Mouse (Mus musculus) layer of hippocampus, postnatal 14 days (tissue): ENCODE results near the gene Sez6l. TPM values are rescaled to one million over a fixed set of nuclear protein-coding genes. Genes with fewer than 3 reads are reported as not detected.

Experiments used
- DNase-seq, 2 experiments: peaks; one replicate each; pipeline ENCODE4 v3.0.0; 2021 to 2022; ENCODE audit warnings: low spot score in 2 of 2, mixed read lengths in 1 of 2
- total RNA-seq, 2 experiments: library from RNA; stranded (reverse); gene quantifications; 2 replicates each; pipeline ENCODE4 v1.2.3; 2021

Sez6l gene
- total RNA-seq, 2 experiments from 2014 or later = 202 to 218 TPM

DNA sequence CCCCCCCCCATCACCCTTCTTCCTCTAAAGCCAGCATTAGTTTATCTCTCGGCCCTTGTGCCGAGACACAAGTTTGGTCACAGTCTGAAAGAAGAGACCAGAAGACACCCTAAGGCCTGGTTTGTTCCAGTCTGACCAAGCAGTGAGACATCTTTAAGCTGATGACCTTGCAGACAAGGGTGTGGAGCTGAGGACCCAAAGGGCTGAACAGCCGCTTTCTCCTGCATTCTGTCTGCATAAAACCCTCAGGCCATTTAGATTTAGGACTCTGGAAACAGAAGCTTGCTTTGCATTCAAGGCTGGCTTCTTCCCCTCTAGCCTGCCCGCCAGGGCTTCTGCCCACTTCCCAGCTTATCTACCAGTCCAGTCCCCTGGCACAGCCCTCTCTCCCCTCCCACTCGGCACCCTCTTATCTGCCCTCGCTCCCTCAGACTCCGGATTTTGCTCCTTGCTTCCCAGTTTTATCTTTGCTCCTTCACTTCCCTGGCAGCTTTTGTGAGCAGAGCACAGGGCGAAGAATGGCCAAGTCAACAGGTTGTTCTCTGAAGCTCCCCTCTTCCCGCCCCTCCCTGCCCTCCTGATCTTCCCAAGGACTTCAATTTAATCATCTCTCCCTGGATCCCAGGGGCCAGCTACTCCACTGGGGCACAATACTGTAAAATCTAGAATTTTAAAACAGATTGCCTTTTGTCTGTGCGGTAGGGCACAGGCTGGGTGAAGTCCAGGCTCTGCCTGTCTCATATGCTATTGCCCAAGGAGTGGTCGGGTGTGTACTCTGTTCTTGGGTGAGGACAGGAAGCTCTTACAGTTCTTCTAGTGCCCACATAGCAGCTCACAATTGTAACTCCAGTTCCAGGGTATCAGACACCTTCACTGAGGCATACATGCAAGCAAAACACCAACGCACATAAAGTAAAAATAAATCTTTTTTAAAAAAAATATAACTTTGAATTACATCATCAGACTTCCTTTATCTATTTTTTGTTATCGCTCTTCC, 77.8 kb downstream of the Sez6l start:
- no peak for DNase-seq

DNA sequence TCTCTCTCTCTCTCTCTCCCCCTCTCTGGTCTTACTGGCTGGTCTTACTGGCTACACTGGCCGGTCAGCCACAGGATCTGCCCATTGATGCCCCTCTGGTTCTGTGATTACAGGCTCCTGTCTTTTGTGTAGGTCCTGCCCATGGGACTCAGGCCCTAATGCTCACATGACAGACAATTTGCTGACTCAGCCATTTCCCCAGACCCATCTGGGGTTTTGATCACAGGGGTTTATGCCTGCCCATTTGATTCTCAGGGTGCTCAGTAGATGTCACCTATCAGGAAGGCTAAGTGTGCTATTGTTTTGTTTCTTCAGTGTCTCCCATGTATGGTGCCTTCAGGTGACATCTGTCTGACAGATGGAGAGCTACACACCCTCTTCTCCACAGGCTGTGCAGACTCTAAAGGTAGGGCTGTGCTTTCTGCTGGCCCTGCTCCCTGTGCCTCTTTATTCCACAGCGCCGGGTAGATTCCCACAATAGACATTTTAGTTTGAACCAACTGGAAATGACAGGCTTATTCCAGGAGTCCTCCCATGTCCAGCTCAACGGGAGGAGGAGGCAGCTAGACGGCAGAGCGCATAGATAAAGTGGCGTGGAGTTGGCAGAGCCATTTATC, 80.1 kb downstream of the Sez6l start:
- no peak for DNase-seq

DNA sequence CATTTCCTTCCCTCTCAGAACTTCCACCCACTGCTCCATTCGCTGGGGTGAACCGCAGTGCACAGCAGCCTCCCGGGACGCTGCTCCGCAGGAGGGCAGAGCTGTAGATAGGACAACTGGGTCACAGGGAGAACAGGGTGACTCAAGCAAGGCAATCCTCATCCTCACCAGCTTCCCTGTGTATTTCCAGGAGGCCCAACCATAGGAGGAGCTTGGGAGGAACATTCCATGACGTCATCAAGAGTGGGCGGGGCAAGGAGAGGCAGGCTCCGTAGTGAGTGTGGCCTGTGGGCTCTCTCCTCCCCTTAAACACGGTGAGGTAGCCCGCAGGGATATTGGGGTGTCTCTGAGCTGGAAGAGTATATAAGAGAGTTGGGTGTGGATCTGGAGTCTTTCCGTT, 83.5 kb downstream of the Sez6l start:
- no peak for DNase-seq

DNA sequence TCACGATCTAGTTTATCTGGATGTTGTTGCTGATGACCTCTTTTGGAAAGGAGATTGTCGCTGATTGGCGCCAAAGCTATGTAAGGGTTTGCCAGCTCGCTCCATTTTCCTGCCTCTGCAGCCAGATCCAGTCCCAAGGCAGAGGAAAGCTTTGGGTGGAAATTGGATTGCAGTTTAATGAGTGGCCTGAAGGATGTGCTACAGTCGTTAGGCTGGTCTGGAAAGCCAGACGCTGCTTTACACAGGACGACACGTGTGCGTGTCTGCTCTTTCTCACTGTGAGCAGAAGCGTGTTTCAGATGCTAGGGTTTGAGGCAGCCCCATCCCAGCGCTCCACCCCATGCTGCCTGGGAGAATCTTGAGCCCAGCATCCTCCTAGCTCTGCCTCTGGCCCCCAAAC, 85.5 kb downstream of the Sez6l start:
- DNase-seq = no peak

DNA sequence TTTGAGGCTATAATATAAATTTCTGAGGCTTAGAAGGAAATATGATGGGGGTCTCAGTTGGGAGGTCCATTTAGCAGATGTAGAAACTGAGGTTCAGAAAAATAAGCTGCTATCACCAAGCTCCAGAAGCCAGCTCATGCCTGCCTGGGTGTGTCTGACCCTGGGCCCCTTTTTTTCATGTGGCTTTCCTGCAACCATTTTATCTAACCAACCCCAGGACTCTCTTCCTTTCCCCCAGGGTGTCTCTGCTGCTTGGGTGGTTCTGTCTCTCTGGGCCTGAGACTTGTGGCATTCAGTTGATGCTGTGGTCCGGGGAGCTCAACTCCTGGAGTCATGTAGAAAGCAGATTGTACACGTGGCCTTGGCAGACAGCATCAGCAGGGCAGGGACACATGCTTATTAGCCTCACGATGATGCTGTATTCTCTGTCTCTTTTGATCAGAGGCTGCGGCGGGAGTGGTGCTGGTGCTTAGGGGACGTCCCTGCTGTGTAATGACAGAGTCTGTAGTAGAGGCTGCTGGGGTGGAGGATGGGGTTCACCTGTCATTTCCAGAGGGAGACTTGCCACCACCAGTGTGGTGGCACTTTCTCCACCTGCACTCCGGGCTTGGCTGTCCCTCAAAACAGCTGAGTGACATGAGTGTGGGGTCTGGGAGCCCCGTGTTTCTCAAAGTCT, 88.7 kb downstream of the Sez6l start:
- DNase-seq = no peak

DNA sequence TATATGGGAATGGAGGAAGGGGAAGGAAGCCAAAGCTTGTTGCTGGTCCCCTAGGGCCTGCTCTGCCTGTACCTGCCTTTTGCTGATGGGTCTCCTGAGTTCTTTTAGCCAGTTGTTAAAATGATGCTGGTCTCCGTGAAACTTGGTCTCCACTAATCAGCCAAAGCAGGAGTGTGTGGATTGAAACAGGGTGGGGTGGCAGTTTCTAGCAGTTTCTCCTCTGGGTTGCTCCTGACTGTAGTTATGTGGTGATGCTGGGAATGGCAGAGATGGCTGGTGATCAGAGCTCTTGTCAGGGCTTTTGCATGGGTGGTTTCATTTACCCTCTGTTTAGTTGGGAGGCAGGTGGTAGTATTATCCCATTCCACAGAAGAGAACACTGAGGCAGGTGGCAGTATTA, 89.5 kb downstream of the Sez6l start:
- no peak for DNase-seq

DNA sequence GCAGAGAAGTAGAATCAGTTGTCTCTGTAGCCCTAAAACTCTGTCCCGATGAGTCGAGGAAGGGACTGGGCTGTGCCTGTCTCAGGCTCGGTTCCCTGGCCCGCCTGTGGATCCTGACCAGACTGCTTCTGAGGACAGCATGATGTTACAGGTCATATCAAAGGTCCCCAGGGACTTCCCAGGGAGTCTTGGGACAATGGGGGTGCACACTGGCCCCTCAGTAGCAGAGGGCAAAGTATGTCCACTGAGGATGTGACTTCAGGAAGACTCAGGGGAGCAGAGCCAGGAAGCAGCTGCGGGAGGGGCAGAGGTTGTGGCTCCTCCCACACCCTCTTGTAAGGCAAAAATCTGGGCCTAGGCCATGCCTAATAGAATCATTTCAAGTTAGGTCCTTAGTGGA, 90.6 kb downstream of the Sez6l start:
- DNase-seq = no peak

DNA sequence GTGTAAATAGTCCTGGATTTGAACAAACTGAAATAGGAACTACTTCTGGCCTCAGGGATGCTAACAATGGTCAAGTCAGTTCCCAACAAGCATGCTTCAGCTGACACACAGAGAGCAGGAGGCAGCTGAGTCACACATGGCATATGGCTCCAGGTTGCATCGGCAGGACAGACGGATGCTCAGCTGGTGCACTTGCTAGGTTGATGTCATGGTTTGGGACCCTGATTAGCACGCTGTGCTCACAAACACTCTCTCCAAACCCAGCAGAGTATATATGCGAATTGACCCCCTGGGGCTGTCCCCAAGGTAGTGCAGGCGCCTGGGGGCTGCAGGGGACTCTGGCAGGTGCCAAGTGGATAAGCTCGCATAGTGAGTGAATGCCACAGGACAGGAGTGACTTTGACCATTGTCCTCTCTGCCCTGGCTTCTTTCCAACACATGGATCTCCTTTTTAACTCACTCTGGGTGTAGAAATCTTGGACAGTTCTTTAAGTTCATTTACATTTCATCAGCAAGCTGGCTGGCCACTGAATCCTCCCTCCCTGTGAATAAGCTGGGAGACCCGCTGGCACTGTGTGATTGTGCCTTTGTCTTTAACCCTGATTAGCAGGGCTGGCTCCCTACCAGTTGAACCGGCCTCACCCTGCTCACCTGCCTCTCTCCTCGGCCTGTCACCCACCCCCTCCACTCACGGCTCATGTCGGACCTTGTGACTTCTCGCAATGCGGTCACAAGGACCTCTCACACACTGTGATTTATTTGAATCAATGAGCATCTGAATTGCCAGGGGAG, 91.9 kb downstream of the Sez6l start:
- DNase-seq = peak in 1 of 2 experiments; percentile 35

DNA sequence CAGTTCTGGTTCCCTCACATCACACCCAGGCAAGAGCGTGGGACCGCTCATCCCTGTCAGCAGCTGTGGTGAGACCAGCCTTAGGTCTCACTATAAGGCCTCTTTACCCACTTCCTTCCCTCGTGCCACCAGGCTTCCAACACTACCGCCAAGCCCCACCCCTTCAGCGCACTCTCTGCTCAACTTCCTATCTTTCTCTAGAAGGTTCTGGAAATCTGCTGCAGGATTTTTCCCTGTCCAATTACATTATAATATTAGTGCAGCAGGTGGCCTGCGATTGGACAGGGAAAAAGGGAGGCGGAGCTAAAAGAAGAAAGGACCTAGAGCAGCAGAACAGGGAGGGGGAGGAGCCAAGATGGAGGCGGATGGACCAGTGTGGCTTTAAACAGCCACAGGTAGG, 94.0 kb downstream of the Sez6l start:
- DNase-seq = no peak

DNA sequence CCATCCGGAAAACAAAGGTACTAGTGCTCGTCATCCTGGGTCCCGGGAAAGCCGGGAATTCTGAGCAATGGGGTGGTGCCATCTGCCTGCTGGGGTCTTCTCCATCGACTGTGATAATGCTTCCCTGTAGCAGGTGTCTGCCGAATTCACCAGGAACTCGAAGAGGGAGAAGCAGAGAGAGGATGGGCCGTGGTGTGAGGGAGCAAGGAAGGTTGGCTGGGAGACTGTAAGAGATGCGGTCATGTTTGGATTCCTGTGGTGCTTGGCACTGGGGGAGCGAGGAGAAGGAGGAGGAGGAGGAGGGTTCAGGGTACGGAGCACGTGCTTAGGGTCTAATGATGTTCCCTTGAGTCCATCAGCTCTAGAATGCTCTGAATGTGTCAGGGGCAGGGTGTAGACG, 94.4 kb downstream of the Sez6l start:
- DNase-seq = no peak

DNA sequence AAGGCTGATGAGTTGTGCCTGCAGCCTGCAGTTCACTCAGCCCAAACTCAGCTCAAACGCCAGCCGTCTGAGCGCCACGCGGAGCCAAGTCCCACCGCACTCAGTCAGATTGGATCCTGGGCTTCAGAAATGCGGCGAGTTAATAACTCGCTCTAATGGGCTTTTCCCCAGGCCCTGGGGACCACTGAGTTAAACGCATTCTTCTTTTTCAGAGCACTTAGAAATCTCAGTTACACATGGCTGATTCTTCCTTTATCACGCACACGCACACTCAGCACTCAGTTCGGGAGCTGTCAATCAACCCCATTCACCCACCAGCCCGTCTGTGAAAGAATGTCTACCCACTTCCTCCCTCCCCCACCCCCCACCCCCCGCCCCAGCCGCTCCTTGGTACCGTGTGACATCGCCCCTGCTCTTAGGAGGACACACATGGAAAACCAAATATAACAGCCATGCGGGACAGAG, 95.0 kb downstream of the Sez6l start:
- DNase-seq = no peak

DNA sequence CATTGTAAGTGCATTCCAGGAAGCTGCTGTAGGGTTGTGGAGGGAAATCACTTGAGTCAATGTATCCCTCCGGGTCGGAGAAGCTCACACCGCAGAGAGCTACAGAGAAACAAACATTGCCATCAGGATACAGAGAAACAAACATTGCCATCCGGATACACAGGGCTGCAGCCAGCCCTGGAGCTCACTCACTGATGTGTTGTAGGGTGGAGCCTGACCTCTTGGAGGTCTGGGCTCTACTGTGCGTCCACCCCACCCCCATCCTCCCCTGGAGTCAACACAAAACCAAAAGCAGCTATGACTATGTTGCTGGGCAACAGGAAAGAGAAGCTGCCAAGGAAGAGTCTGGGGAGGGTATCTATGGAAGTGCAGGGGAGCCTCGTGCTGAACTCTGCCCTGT, 103.5 kb downstream of the Sez6l start:
- no peak for DNase-seq

DNA sequence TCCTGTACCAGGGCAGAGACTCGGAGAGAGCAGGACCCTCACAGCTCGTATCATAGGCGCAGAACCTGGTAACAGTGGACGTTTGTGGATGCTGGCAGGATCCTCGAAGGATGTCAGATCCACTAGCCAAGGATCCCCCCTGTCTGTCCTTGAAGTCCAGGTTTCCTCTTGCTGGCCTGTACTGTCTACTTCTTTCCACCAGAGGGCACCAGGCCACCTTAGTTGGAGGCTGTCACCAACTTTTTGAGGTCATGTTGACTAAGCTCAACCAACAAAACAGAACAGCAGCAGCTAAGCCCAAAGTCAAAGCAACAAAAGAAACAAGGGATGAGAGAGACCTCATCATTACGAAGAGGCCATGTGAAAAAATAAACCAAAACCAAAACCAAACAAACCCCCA, 106.8 kb downstream of the Sez6l start:
- DNase-seq = peak in 1 of 2 experiments; percentile 55

DNA sequence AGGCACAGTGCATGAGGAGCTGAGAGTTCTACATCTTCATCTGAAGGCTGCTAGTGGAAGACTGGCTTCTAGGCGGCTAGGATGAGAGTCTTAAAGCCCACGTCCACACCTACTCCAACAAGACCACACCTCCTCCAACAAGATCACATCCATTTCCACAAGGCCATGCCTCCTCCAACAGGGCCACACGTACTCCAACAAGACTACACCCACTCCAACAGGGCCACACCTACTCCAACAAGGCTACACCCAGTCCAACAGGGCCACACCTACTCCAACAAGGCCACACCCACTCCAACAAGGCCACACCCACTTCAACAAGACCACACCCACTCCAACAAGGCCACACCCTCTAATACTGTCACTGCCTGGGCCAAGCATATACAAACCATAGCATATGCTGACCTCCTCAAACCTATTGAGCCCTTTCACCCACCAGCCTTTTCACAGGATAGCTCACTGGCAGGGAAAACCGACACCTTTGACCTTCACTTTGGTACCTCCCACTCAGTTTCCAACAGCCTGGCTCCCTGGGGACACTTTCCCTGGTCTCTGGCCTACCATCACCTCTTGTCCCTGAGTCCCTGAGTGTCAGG, 107.9 kb downstream of the Sez6l start:
- DNase-seq = no peak

DNA sequence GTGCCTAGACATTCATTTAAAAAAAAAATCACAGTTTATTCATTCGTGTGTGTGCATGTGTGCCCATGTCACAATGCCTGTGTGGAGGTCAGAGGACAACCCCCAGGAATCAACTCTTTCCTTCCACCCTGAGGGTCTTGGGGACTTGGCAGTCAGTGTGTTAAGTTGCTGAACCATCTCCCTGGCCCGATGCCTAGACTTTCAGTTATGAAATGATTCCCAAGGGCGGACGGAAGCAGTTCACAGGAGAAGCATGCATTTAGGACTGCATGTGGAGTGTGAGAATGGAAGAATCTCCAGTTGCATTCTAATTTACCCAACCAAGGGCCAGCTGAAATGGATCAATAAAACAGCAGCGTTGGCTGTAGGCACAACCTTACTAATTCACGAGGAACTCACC, 110.7 kb downstream of the Sez6l start:
- DNase-seq = no peak

DNA sequence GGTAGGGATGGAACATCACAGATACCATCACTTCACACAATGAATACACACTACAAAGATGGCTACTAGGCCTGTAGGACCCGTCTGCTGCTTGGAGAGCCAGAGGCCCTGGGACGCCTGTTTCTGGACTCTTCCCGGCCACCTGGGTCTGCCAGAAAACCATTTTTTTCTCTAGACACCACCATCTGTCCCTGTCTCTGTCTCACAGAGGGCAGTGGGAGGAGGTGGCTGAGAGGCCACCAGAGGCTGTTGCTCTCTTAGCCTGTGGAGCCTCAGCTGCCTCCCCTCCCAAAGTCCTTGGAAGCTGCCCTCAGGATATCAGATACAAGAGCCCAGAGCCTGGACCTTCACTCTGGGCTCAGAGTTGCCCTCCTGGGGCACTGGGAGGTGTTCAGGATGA, 117.1 kb downstream of the Sez6l start:
- no peak for DNase-seq

DNA sequence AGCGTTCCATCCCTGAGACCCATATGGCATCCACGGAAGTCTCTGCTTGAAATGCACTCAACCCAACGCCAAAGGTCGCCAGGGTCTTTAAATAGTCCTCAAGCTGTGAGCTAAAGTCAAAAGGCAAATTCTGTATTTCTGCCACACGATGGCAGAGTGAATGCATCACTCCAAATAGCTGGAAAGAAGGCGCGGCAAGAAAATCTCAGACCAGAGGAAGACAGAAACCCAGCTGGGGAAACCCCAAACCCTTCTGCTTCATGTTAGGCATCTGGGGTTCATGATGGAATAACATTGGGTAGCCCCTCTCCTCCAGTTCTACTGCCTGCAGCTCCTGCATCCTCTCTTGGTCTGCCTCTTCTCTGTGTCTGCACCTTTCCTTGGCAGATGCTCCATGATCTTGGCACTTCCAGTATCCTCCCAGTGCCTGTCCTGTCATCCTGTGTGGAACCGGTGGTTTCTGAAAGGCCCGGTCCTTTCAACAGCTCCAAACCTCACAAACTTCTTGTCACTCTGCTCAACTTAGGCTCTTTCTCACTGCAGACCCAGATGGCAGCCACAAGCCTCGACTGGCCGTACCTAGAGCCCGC, 121.9 kb downstream of the Sez6l start:
- DNase-seq = no peak

DNA sequence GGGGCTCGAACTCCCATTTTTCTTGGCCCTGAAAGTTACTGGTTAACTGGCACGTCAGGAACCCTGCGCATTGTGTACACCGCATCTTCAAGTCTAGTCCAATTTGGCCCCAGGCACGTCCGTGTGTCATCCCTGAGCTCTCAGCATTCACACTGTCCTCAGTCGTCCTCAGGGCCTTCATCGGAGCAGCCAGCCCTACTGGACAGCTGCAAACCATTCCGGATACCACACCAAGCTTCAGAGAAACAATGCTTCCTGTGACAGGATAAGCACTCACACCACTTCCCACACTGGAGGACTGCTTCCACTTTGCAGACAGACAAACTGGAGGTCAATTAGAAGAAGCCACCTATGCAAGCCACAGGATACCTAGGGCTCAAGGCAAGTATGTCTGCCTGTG, 123.9 kb downstream of the Sez6l start:
- no peak for DNase-seq

DNA sequence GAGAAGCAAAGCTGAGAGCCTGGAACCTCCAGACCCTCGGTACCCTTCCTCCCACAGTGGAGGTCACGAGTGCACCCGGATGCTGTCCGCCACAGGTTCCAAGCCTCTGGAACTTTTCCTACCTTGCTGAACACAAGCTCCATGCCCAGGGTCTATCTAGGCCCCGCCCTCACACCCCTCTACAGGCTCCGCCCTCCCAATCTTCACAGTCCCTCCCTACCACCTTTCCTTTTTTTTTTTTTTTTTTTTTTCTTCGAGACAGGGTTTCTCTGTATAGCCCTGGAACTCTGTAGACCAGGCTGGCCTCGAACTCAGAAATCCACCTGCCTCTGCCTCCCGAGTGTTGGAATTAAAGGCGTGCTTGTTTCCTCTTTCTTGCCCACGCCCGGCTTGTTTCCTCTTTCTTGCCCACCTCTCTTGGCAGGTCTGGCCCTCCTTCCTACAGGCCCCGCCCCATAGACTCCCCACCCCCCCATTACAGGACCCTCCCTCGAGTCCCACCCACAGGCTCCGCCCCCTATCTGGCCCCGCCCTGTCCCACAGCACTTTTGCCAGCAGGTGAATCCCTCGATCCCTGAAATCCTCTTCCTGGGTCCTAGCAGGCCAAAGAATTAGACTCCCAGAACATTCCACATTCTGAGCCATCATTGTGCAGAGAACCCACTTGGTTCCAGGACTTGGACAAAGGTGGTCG, 128.1 kb downstream of the Sez6l start, which contains the start of gene Gm6588:
Gm6588 (plus strand) TSS at position 680 of the 694 bp plus-strand sequence.
- DNase-seq = no peak

DNA sequence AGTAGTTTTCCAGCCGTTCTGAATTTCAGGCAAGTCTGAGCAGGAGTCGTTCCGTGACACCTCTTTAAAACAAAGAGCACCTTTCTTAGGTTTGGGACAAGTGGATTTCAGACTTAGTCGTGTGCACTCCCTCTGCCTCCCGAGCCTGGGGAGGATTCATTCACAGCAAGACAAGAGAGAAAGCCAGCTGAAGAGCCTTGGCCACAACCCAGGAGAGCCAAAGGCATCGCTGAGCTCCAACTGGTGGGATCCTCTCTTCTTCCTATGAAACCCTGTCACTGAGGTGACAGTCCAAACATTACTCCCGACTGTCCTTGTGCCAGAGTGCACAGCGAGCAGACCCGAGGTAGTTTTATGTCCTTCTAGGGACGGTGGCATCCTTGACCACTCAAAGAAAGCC, 138.4 kb downstream of the Sez6l start:
- no peak for DNase-seq
